Mouse (Mus musculus): Measurements from ENCODE around the gene Mthfs.

DNA sequence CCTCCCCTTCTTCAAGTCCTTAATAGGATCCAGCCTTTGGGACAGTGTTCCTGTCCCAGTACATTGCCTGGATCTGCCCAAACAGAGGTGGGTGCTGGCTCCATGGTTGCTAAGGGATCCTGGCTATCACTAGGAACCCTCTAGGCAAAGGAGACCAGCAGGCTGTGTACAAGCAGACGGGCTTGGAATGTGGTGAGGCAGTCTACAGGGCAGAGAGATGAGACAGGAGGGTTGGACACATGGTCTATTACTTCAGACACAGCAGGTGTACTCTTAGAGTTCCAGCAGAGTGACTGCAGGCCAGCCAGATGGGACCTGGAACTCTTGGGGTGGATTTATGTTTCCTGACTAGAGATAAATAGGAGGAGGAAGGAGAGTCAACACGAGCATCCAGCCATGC is 59.9 kb downstream of the Mthfs start:
- TF ChIP-seq POLR2A (IDR thresholded peaks at IDR 0.05; ENCODE audit: control insufficient read depth, low read depth, low read length): no peak
- TF ChIP-seq CTCF (IDR thresholded peaks at IDR 0.05; ENCODE audit: control insufficient read depth, insufficient read depth, insufficient replicate concordance, low read depth, low read length): no peak

All from testis, adult 2 months (tissue).